Mouse (Mus musculus) bone marrow macrophage, adult 2 months (primary cell): Measurements from ENCODE around the gene Lrrc38. TPM values are rescaled to one million over a fixed set of nuclear protein-coding genes. Genes with fewer than 3 reads are reported as not detected.

ENCODE experiments used
- H3K27ac ChIP-seq: 2 replicates; pipeline ENCODE4 v1.5.1; 2012; ENCODE audit warnings: low read depth, low read length; ENCODE audit not compliant: insufficient read depth
- H3K4me1 ChIP-seq: 2 replicates; pipeline ENCODE4 v1.6.1; 2012; ENCODE audit warnings: low read length; ENCODE audit not compliant: control insufficient read depth, insufficient read depth
- H3K4me3 ChIP-seq: 2 replicates; pipeline ENCODE4 v1.5.1; 2012; ENCODE audit warnings: mild to moderate bottlenecking, low read length, moderate library complexity; ENCODE audit not compliant: insufficient read depth
- CTCF ChIP-seq: IDR thresholded peaks from 2 replicates; pipeline ENCODE4 v1.5.1; 2012; ENCODE audit warnings: low read depth, mild to moderate bottlenecking, low read length, moderate library complexity
- POLR2A ChIP-seq: IDR thresholded peaks from 2 replicates; pipeline ENCODE4 v1.6.1; 2012; ENCODE audit warnings: mild to moderate bottlenecking, low read depth, low read length, borderline replicate concordance
- polyA plus RNA-seq: library from polyadenylated mRNA; stranded (reverse); fragments of >200 nt; gene quantifications from 2 replicates; pipeline ENCODE4 v1.2.4, GENCODE M21; 2012; ENCODE audit not compliant: missing spikeins, insufficient read depth, insufficient read length

The Lrrc38 gene
- not detected in 2 replicates for polyA plus RNA-seq

DNA sequence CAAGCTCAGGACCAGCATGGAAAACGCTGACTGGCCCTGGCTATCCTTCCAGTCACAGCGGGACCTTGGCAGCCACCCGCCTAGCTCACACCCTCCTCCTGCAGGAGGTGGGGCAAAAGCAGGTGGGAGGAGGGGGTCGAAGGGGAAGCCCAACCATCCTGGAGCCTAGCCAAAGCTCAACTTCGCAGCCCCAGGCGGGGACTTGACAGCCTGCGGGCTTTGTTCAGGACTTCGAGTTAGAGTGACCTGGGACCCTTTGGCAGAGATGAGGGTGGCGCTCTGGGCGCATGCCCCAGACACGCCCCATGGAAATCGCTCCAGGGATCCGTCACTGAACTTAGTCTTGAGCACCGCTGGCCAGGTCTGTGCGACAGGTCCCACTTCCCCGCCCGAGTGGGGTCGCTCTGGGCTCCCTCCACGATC is at the start of gene Lrrc38:
Lrrc38 (plus strand) TSS at position 274 of the 423 bp plus-strand sequence.
- H3K27ac ChIP-seq: no peak within 1 kb of the TSS
- TF ChIP-seq POLR2A (no peak), CTCF (no peak)
- H3K4me1 ChIP-seq: no peaks in the 10 kb centered on the region
- H3K4me3 ChIP-seq: no peak within 1 kb of the TSS

DNA sequence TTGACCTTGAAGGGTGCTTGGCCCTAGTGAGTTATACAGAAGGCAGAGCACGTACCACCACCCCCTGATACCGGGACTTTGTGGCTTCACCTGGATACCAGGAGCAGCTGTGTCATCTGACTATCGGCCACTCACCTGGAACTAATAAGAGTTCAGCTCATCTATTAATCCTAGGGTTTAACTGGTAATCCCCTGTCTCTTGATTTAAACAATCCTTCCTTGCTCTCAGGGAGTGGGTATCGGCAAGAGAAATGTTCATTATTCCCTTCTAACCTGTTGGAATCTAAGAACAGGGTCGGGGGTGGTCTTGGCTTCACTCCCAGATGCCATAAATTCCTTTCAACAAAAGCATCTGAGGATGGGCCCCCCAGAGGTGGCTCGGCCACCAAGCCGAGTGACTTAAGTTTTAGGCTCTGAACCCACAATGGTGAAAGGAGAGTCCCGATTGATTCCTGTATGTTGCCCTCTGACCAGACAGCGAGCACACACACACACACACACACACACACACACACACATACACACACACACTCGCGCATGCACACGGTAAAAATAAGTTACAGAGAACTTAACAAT is 49.4 kb upstream of the Lrrc38 start:
- H3K4me3 ChIP-seq: no peak overlapping the region
- H3K27ac ChIP-seq: no peak overlapping the region
- TF ChIP-seq CTCF (no peak), POLR2A (no peak)
- H3K4me1 ChIP-seq: 0 out of 2 replicates have a peak, but pooled peaks cover 3% of the 10 kb centered on the region

DNA sequence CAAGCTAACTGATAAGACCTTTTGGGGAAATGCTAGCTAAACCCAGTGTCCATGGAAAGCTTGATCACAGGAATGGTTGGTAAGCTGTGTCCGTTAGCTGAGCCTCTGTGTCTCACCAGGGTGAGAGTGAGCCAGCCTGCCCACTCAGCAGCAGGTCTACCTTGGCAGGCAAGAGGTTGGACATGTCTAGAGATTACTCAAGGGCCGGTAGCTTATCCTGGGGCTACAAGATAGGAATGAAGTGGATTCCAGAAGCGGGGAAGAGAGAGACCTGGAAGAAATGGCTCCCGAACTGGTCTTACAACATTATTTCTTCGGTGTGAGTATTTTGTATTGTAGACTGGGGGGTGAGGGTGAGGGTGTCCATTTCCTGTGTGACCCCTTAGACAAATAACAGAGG is 48.5 kb upstream of the Lrrc38 start:
- no peak overlapping the region for H3K4me3 ChIP-seq
- no peak overlapping the region for H3K27ac ChIP-seq
- TF ChIP-seq POLR2A (no peak), CTCF (no peak)
- 0 out of 2 replicates have a peak, but pooled peaks cover 3% of the 10 kb centered on the region for H3K4me1 ChIP-seq

DNA sequence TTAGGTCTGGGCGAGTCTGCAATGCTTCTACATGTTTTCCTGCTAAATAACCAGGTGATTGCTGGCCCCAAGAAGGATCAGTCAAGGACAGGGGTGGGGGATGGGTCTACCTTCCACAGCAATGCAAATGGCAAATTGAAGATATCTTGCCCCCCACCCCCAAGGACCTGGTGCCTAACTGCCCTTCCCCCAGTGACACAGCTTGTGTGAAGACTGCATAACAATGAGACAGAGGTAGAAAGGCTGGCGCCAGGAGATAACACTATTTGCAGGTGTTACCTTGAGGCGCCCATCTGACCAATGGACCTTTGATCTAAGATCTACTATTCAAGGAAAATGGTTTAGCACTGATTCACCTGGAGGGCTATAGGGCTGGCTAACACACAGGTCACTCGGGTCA is 47.7 kb upstream of the Lrrc38 start:
- H3K4me1 ChIP-seq: 0 out of 2 replicates have a peak, but pooled peaks cover 3% of the 10 kb centered on the region
- TF ChIP-seq POLR2A: no peak
- TF ChIP-seq CTCF: no peak

DNA sequence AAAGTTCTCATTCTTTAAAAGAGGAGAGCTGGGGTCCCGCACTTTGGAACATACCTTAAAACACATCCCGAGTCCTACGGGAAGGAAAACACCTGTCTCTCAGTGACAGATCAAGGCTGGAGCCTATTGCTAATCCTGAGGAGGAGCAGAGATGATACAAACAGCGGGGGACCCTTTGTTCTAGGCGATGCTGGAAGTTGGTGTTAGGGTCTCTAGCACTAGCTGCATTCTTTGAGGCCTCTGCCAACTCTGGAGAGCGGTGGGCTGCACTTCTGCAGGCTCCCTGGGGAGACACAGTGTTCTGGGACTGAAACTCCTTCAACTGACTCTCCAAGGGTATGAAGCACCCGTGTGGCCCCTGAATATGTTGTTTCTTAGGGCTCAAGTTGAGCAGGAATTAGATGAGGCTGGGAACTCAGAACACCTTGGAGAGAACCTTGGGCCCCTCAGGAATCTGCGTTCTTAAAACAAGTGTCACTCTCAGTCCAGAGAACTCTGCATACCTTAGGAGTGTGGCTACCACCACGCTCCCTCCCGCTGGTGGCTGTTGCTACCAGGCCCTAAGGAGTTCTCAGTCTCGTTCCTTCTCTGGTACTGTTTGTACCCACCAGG is 47.2 kb upstream of the Lrrc38 start:
- TF ChIP-seq CTCF (no peak), POLR2A (no peak)
- Histone ChIP-seq H3K27ac (no peak overlapping the region), H3K4me3 (no peak overlapping the region), H3K4me1 (0 out of 2 replicates have a peak, but pooled peaks cover 3% of the 10 kb centered on the region)

More for the DNA sequence above, 47.7 kb upstream of the Lrrc38 start:
- no peak overlapping the region for H3K4me3 ChIP-seq
- H3K27ac ChIP-seq: no peak overlapping the region

DNA sequence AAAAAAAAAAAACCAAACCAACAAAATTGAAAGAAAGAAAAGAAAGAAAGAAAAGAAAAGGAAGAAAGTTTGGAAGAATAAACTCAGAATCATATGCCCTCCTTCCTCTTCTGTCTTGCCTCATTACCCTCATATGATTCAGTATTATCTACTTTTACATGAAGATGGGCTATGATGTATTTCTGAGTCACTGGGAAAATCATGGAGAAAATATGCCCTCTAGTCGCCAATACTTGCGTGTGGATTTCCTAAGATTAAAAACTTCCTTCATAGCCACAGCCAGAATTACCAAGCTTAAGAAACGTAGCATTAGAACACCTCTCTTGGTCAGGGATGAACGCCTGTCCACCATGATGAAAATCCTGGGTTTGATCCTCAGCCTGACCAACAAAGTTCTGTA is 44.5 kb upstream of the Lrrc38 start:
- no peak for TF ChIP-seq POLR2A
- no peak for TF ChIP-seq CTCF
- Histone ChIP-seq H3K4me3 (no peak overlapping the region), H3K4me1 (0 out of 2 replicates have a peak, but pooled peaks cover 3% of the 10 kb centered on the region), H3K27ac (no peak overlapping the region)

DNA sequence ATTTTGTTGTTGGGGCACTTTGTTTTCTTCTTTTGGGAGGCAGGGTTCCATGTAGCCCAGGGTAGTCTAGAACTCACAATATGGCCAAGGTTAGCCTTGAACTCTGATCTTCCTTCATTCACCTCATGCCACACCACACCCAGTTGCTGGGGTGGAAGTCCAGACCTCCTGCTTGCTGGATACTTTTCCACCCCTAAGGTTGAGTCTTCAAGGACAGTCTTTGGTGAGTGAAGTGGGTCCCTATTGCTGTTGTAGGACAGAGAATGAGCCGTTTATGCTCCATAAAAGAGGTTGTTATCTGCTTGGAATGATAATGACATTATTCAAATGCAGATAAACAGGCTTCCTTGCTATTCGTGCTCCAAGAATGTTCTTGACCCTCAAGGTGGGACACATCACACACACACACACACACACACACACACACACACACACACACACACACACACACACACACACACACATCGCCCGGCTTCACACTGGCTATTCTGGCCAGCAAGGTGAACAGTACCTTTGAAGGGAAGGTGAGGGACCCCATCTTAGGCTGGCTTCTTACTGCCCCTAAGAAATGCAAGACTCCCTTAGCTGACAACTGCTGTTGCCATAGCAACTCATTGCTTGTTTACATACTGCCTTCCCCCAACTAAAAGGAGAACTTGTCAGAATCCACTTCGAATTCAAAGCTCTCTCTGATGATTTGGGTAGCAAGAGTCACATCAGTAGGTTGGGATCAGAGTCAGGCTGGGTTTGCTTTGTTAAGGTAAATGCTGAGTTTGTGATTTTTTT is 43.4 kb upstream of the Lrrc38 start:
- Histone ChIP-seq H3K4me1 (0 out of 2 replicates have a peak, but pooled peaks cover 3% of the 10 kb centered on the region), H3K4me3 (no peak overlapping the region), H3K27ac (no peak overlapping the region)
- TF ChIP-seq POLR2A: no peak
- no peak for TF ChIP-seq CTCF

DNA sequence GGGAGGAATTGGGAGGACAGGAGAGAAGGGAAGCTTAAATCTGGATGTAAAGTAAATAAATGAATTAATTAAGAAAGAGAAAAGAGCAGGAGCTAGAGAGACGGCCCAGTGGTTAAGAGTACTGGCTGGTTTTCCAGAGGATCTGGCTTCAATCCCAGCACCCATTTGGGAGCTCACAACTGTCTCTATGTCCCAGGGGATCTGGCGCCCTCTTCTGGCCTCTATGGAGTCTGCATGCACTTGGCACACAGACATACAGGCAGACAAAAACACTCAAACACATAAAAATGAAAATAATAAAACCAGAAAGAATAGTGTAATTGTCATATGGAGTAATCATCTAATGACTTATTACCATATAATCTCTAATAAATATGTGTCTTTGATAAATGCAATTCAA is 38.2 kb upstream of the Lrrc38 start:
- no peak overlapping the region for H3K27ac ChIP-seq
- TF ChIP-seq POLR2A (no peak), CTCF (peak; percentile 59; the same call in 1 of the 2 replicates)
- no peak overlapping the region for H3K4me3 ChIP-seq
- no peaks in the 10 kb centered on the region for H3K4me1 ChIP-seq

DNA sequence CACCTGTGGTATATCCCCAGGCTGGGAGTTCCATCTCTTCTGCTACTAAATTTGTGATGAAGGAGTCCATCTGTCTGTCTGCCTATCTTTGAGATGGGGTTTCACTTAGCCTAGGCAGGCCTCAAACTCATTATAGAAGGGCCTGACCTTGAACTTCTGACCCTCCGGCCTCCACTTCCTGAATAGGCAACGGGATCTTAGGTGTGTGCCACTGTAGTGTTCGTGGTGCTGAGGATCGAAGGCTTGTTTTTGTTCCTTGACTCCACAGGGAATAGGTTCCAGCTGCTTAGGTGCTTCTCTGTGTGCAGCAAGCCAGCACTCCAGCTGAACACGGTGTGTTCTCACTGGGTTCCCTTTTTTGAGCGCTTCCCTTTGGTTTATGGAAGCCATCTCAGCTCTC is 36.3 kb upstream of the Lrrc38 start:
- Histone ChIP-seq H3K4me1 (no peaks in the 10 kb centered on the region), H3K4me3 (no peak overlapping the region), H3K27ac (no peak overlapping the region)
- no peak for TF ChIP-seq CTCF
- no peak for TF ChIP-seq POLR2A
